Mouse (Mus musculus) cerebellum, adult 11 months (tissue): ENCODE data around the gene Olfr1195.
"Not testable (repeated sequence)": the region's sequence is repeated elsewhere in the genome, so short reads cannot be mapped to it uniquely, and the experiment has no call there.

Experiments
- DNase-seq: peaks from one replicate; pipeline ENCODE4 v3.0.0; 2022

The Olfr1195 gene

GRCm38 (mm10) chr2:88689087-88689486 is at the start of gene Olfr1195:
Gene Olfr1195 (minus strand): TSS chr2:88689187.
- DNase-seq = no peak

GRCm38 (mm10) chr2:88732266-88732665 is 43.3 kb upstream of the Olfr1195 start, which contains the start of gene Olfr1197:
Gene Olfr1197 (minus strand): TSS chr2:88732366.
- no peak for DNase-seq

- no peak for DNase-seq
Observed at GRCm38 (mm10) chr2:88704497-88704896, 15.5 kb upstream of the Olfr1195 start, which contains the start of gene Olfr1196. Gene Olfr1196 (minus strand): TSS chr2:88704597.

GRCm38 (mm10) chr2:88675328-88675727 is 13.7 kb downstream of the Olfr1195 start, which contains the start of gene Olfr1193:
Gene Olfr1193 (plus strand): TSS chr2:88675628.
- DNase-seq = not testable (repeated sequence)

- no peak for DNase-seq
Observed at GRCm38 (mm10) chr2:88648209-88648608, 40.8 kb downstream of the Olfr1195 start, which contains the start of gene Olfr1192-ps1. Gene Olfr1192-ps1 (plus strand): TSS chr2:88648509.

- DNase-seq = not testable (repeated sequence)
Observed at GRCm38 (mm10) chr2:88640242-88640641, 48.7 kb downstream of the Olfr1195 start, which contains the start of gene Olfr1191-ps1. Gene Olfr1191-ps1 (plus strand): TSS chr2:88640542.
